Mouse (Mus musculus): Measurements from ENCODE around the gene Kifc1. TPM values are rescaled to one million over a fixed set of nuclear protein-coding genes. Genes with fewer than 3 reads are reported as not detected.

Gene Kifc1
- 8.3 and 9.3 TPM in 2 replicates for polyA plus RNA-seq (2014; fragmentation: Nextera tagmentation; extraction: Ambion mirVana)

- H3K36me3 ChIP-seq (ENCODE audit: insufficient read depth), result 0 out of 2 replicates have a peak, but pooled peaks cover 8% of the 10 kb centered on the region
- H3K4me2 ChIP-seq, result peak within 1 kb of the TSS; percentile 65
- no peaks in the 10 kb centered on the region for H3K9me3 ChIP-seq (ENCODE audit: low read depth, low read length)
- peak; percentile 100 for TF ChIP-seq CTCF (IDR thresholded peaks at IDR 0.05; ENCODE audit: low read depth)
- ATAC-seq (ENCODE audit: insufficient read depth) (peak; percentile 99), DNase-seq (peak; percentile 100)
- peak within 1 kb of the TSS; percentile 63; the same call in 1 of the 2 replicates for H3K27ac ChIP-seq (ENCODE audit: low read depth)
- H3K27me3 ChIP-seq (ENCODE audit: insufficient read depth, low read length), result no peaks in the 10 kb centered on the region
- H3K4me1 ChIP-seq (ENCODE audit: insufficient read depth), result peaks cover 4% of the 10 kb centered on the region; the same call in 1 of the 2 replicates
- WGBS, result 1% methylated on average over 47 of the region's 49 CpGs
- H3K9ac ChIP-seq, result peak within 1 kb of the TSS; percentile 72
- H3K4me3 ChIP-seq (ENCODE audit: low read depth, low read length), result peak within 1 kb of the TSS; percentile 66
Observed at GRCm38 (mm10) chr17:33890533-33891059, at the start of gene Kifc1. Gene Kifc1 (minus strand): TSS chr17:33890661.

DNA sequence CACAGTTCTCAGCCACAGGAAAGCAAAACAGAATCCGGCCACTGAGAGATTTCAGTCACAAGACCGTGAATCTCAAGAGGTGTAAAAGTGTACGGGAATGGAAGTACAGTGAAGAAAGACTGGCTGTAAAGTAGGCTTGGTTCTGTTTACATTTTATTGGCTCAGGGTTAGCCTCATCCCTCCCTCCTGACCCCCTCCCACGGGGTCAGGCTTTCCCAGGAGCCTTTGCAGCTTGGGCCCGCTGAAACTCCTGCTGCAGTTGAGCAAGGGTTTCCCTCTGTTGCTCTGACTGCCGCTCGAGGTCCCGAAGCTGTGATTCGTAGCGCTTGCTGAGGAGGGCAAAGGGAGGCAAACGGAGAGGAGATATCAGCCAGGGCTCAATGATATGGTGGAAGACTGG lies 48.3 kb upstream of the Kifc1 start:
- Histone ChIP-seq H3K4me3 (ENCODE audit: low read depth, low read length) (peak overlapping the region; percentile 83; the same call in 1 of the 2 replicates), H3K27ac (ENCODE audit: low read depth) (no peak overlapping the region), H3K9ac (peak overlapping the region; percentile 62; the same call in 1 of the 2 replicates), H3K4me2 (peak overlapping the region; percentile 95), H3K9me3 (ENCODE audit: low read depth, low read length) (no peaks in the 10 kb centered on the region), H3K4me1 (ENCODE audit: insufficient read depth) (no peaks in the 10 kb centered on the region), H3K36me3 (ENCODE audit: insufficient read depth) (peaks cover 55% of the 10 kb centered on the region), H3K27me3 (ENCODE audit: insufficient read depth, low read length) (no peaks in the 10 kb centered on the region)
- DNase-seq, result no peak
- no peak for ATAC-seq (ENCODE audit: insufficient read depth)
- WGBS, result 72% methylated on average over 11 of the region's 11 CpGs
- no peak for TF ChIP-seq CTCF (IDR thresholded peaks at IDR 0.05; ENCODE audit: low read depth)

GRCm38 (mm10) chr17:33936993-33937392 lies 46.5 kb upstream of the Kifc1 start:
- no peak overlapping the region for H3K4me3 ChIP-seq (ENCODE audit: low read depth, low read length)
- H3K9ac ChIP-seq, result no peak overlapping the region
- peaks cover 51% of the 10 kb centered on the region for H3K36me3 ChIP-seq (ENCODE audit: insufficient read depth)
- H3K4me1 ChIP-seq (ENCODE audit: insufficient read depth), result no peaks in the 10 kb centered on the region
- no peak overlapping the region for H3K4me2 ChIP-seq
- DNase-seq (no peak), ATAC-seq (ENCODE audit: insufficient read depth) (no peak)
- H3K9me3 ChIP-seq (ENCODE audit: low read depth, low read length), result no peaks in the 10 kb centered on the region
- H3K27ac ChIP-seq (ENCODE audit: low read depth), result no peak overlapping the region
- 82% methylated on average over 15 of the region's 15 CpGs for WGBS
- no peaks in the 10 kb centered on the region for H3K27me3 ChIP-seq (ENCODE audit: insufficient read depth, low read length)
- TF ChIP-seq CTCF (IDR thresholded peaks at IDR 0.05; ENCODE audit: low read depth), result no peak

DNA sequence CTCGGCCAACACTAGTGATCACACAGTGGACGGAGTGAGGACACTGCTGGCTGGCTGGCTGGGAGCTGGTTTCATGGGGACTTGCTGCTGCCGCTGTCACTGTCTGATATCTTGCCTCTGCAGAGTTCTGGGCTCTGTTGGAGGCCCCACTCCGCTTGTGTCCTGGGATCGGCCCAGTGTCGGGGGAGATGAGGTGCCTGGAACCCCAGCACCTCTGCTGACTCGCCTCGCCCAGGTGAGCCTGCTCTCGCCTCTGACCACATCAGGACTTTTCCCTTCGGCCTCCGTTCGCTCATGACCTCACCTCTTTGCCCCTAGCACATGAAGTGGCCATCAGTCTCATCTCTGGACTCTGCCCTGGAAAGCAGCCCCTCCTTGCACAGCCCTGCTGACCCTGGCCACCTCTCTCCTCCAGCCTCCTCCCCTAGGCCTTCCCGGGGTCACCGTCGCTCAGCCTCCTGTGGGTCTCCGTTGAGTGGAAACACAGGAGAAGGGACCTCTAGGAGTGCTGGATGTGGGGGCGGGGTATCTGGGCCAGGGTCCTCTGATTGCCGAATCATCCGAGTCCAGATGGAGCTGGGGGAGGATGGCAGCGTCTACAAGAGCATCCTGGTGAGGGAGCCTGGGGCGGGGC lies 45.1 kb upstream of the Kifc1 start:
- Histone ChIP-seq H3K27me3 (ENCODE audit: insufficient read depth, low read length) (no peaks in the 10 kb centered on the region), H3K9me3 (ENCODE audit: low read depth, low read length) (no peaks in the 10 kb centered on the region), H3K4me1 (ENCODE audit: insufficient read depth) (no peaks in the 10 kb centered on the region), H3K36me3 (ENCODE audit: insufficient read depth) (peaks cover 47% of the 10 kb centered on the region), H3K27ac (ENCODE audit: low read depth) (no peak overlapping the region), H3K4me2 (no peak overlapping the region), H3K9ac (no peak overlapping the region), H3K4me3 (ENCODE audit: low read depth, low read length) (no peak overlapping the region)
- TF ChIP-seq CTCF (IDR thresholded peaks at IDR 0.05; ENCODE audit: low read depth), result no peak
- no peak for DNase-seq
- no peak for ATAC-seq (ENCODE audit: insufficient read depth)
- WGBS, result 82% methylated on average over 21 of the region's 21 CpGs

GRCm38 (mm10) chr17:33932970-33933369 lies 42.5 kb upstream of the Kifc1 start:
- Histone ChIP-seq H3K9ac (no peak overlapping the region), H3K4me3 (ENCODE audit: low read depth, low read length) (no peak overlapping the region), H3K4me1 (ENCODE audit: insufficient read depth) (no peaks in the 10 kb centered on the region), H3K27me3 (ENCODE audit: insufficient read depth, low read length) (no peaks in the 10 kb centered on the region), H3K27ac (ENCODE audit: low read depth) (no peak overlapping the region), H3K9me3 (ENCODE audit: low read depth, low read length) (no peaks in the 10 kb centered on the region), H3K36me3 (ENCODE audit: insufficient read depth) (peaks cover 41% of the 10 kb centered on the region), H3K4me2 (no peak overlapping the region)
- WGBS, result 89% methylated on average over 15 of the region's 15 CpGs
- TF ChIP-seq CTCF (IDR thresholded peaks at IDR 0.05; ENCODE audit: low read depth), result no peak
- ATAC-seq (ENCODE audit: insufficient read depth), result no peak
- no peak for DNase-seq

DNA sequence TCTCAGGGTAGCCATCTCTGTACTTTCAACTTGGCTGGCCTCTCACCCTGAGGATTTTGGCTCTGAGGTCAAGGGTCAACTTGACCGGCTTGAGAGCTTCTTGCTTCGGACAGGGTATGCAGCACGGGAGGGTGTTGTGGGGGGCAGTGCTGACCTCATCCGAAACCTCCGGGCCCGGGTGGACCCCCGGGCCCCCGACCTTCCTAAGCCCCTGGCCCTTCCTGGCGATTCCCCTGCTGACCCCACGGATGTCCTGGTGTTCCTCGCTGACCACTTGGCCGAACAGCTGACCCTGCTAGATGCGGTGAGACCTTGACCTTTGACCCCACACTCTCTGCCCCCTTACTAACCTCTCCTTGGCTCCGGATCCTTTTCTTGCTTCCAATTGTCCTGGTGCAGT lies 42.0 kb upstream of the Kifc1 start:
- H3K4me1 ChIP-seq (ENCODE audit: insufficient read depth), result no peaks in the 10 kb centered on the region
- H3K36me3 ChIP-seq (ENCODE audit: insufficient read depth), result peaks cover 38% of the 10 kb centered on the region
- H3K27me3 ChIP-seq (ENCODE audit: insufficient read depth, low read length), result no peaks in the 10 kb centered on the region
- no peak overlapping the region for H3K27ac ChIP-seq (ENCODE audit: low read depth)
- 89% methylated on average over 14 of the region's 14 CpGs for WGBS
- TF ChIP-seq CTCF (IDR thresholded peaks at IDR 0.05; ENCODE audit: low read depth), result no peak
- H3K4me3 ChIP-seq (ENCODE audit: low read depth, low read length), result no peak overlapping the region
- ATAC-seq (ENCODE audit: insufficient read depth) (no peak), DNase-seq (no peak)
- H3K9ac ChIP-seq, result no peak overlapping the region
- no peak overlapping the region for H3K4me2 ChIP-seq
- no peaks in the 10 kb centered on the region for H3K9me3 ChIP-seq (ENCODE audit: low read depth, low read length)

DNA sequence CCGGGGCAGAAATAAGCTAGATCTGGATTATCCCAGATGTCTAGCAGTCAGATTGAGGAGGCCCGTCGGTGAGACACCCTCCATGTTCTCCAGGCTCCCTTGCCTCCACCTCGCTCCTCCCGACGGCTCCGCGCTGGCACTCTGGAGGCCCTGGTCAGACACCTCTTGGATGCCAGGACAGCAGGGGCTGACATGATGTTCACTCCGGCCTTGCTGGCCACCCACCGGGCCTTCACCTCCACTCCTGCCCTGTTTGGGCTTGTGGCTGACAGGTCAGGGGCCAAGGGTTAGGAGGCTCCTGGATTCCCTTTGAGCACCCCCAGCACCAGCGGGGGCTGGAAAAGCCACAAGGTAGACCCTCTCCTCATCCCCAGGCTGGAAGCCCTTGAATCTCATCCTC lies 41.5 kb upstream of the Kifc1 start:
- TF ChIP-seq CTCF (IDR thresholded peaks at IDR 0.05; ENCODE audit: low read depth), result no peak
- Histone ChIP-seq H3K36me3 (ENCODE audit: insufficient read depth) (peaks cover 33% of the 10 kb centered on the region; the same call in 1 of the 2 replicates), H3K4me2 (no peak overlapping the region), H3K9ac (no peak overlapping the region), H3K4me1 (ENCODE audit: insufficient read depth) (no peaks in the 10 kb centered on the region), H3K27ac (ENCODE audit: low read depth) (no peak overlapping the region), H3K4me3 (ENCODE audit: low read depth, low read length) (no peak overlapping the region), H3K9me3 (ENCODE audit: low read depth, low read length) (no peaks in the 10 kb centered on the region), H3K27me3 (ENCODE audit: insufficient read depth, low read length) (no peaks in the 10 kb centered on the region)
- 83% methylated on average over 11 of the region's 11 CpGs for WGBS
- ATAC-seq (ENCODE audit: insufficient read depth) (no peak), DNase-seq (no peak)
